ENCODE assay signal across 18 mouse cellular contexts in genomic region chr8:79522040-79522439, GRCm38 (mm10).
A peak's percentile ranks its signal among the peaks of the same experiment; 100 is the strongest.
DNase-seq lines count a peak whose midpoint lies in the region; ATAC-seq and TF ChIP-seq lines count a peak whose summit lies in the region.
"Had no signal": no experiment of that assay in that cellular context is flagged by ENCODE, and none has a peak within 500 bp of the region (broad histone marks: within the 10 kb centered on the region; RNA-seq: fewer than 3 reads in every experiment).

No protein-coding gene starts in this region.

- no peak for TF ChIP-seq CTCF in forebrain, postnatal 0 days (IDR thresholded peaks at IDR 0.05; ENCODE audit: low read depth)

- intact Hi-C loops in heart, postnatal 25 days (cut with DNase I) = no loop called here

- no peak overlapping the region for H3K4me3 ChIP-seq in forebrain, postnatal 0 days (ENCODE audit: low read depth, low read length)
- no peak overlapping the region for H3K4me3 ChIP-seq in forebrain, embryonic 15.5 days
- no peak overlapping the region for H3K4me3 ChIP-seq in limb, embryonic 11.5 days (ENCODE audit: low read depth, low read length)
- no peak overlapping the region for H3K4me3 ChIP-seq in kidney, embryonic 15.5 days (replicated peaks)
- H3K4me3 ChIP-seq: forebrain, embryonic 10.5 days; heart, embryonic 13.5 days; intestine, embryonic 15.5 days; liver, embryonic 15.5 days had no signal

- peak; percentile 4 for DNase-seq in forebrain, postnatal 0 days
- peak; percentile 39 for DNase-seq in ES-CJ7 (ENCODE audit: low read depth, low spot score)
- DNase-seq in embryo, embryonic 9.5 days (ENCODE audit: extremely low spot score) = peak; percentile 43
- peak; percentile 24 for DNase-seq in limb, embryonic 11.5 days (ENCODE audit: low spot score)
- DNase-seq in heart, postnatal 25 days (ENCODE audit: low spot score) = no peak
- no peak for DNase-seq in layer of hippocampus, adult 18-20 months (ENCODE audit: low spot score in 2 of 2)
- DNase-seq: adrenal gland, adult 8-10 months; cerebellum, postnatal 10 days; kidney, postnatal 36 days; thymus, postnatal 36 days had no signal

- H3K27me3 ChIP-seq in forebrain, postnatal 0 days (ENCODE audit: insufficient read depth, low read length) = no peaks in the 10 kb centered on the region
- H3K27me3 ChIP-seq in forebrain, embryonic 15.5 days = no peaks in the 10 kb centered on the region
- no peaks in the 10 kb centered on the region for H3K27me3 ChIP-seq in limb, embryonic 11.5 days (ENCODE audit: control insufficient read depth, insufficient read depth, low read length)
- H3K27me3 ChIP-seq in kidney, embryonic 15.5 days = no peaks in the 10 kb centered on the region
- H3K27me3 ChIP-seq: heart, embryonic 13.5 days; intestine, embryonic 15.5 days; liver, embryonic 15.5 days; Patski had no signal

- 70% methylated on average over 1 of the region's 1 CpGs for WGBS in forebrain, postnatal 0 days
- 61% methylated on average over 1 of the region's 1 CpGs for WGBS in forebrain, embryonic 15.5 days
- WGBS in limb, embryonic 11.5 days = 5% methylated on average over 1 of the region's 1 CpGs
- WGBS in kidney, embryonic 15.5 days = 82% methylated on average over 1 of the region's 1 CpGs

- no peak overlapping the region for H3K4me2 ChIP-seq in forebrain, postnatal 0 days (ENCODE audit: low read depth)
- H3K4me2 ChIP-seq in forebrain, embryonic 15.5 days (replicated peaks) = no peak overlapping the region
- no peak overlapping the region for H3K4me2 ChIP-seq in limb, embryonic 11.5 days (ENCODE audit: low read depth, severe bottlenecking)
- H3K4me2 ChIP-seq in kidney, embryonic 15.5 days = no peak overlapping the region
- H3K4me2 ChIP-seq: heart, embryonic 13.5 days; intestine, embryonic 15.5 days; liver, embryonic 15.5 days had no signal

- H3K9me3 ChIP-seq in forebrain, postnatal 0 days (ENCODE audit: low read length) = no peaks in the 10 kb centered on the region
- H3K9me3 ChIP-seq in forebrain, embryonic 15.5 days = no peaks in the 10 kb centered on the region
- H3K9me3 ChIP-seq in limb, embryonic 11.5 days (ENCODE audit: control insufficient read depth, low read length) = no peaks in the 10 kb centered on the region
- H3K9me3 ChIP-seq in kidney, embryonic 15.5 days (replicated peaks) = no peaks in the 10 kb centered on the region
- H3K9me3 ChIP-seq: forebrain, embryonic 10.5 days; heart, embryonic 13.5 days; intestine, embryonic 15.5 days; liver, embryonic 15.5 days had no signal

- no peak for ATAC-seq in forebrain, postnatal 0 days
- ATAC-seq in forebrain, embryonic 15.5 days (replicated peaks) = no peak
- peak; percentile 78; the same call in 1 of the 2 replicates for ATAC-seq in limb, embryonic 11.5 days (ENCODE audit: insufficient number of reproducible peaks, low FRiP score, low TSS enrichment, low read depth)
- ATAC-seq in kidney, embryonic 15.5 days (replicated peaks; ENCODE audit: low FRiP score) = no peak
- ATAC-seq: intestine, embryonic 15.5 days; Patski had no signal

- H3K27ac ChIP-seq in forebrain, postnatal 0 days (ENCODE audit: low read depth, low read length) = no peak overlapping the region
- no peak overlapping the region for H3K27ac ChIP-seq in forebrain, embryonic 15.5 days (replicated peaks)
- 0 out of 2 replicates have a peak overlapping the region, but pooled peaks have one; percentile 12 for H3K27ac ChIP-seq in limb, embryonic 11.5 days (replicated peaks; ENCODE audit: low read depth, low read length)
- H3K27ac ChIP-seq in kidney, embryonic 15.5 days = no peak overlapping the region
- H3K27ac ChIP-seq: forebrain, embryonic 10.5 days; heart, embryonic 13.5 days; intestine, embryonic 15.5 days; liver, embryonic 15.5 days; stomach, postnatal 0 days had no signal

- H3K36me3 ChIP-seq in forebrain, postnatal 0 days (ENCODE audit: insufficient read depth) = no peaks in the 10 kb centered on the region
- H3K36me3 ChIP-seq in forebrain, embryonic 15.5 days = no peaks in the 10 kb centered on the region
- no peaks in the 10 kb centered on the region for H3K36me3 ChIP-seq in limb, embryonic 11.5 days (ENCODE audit: control insufficient read depth, insufficient read depth, low read length)
- H3K36me3 ChIP-seq in kidney, embryonic 15.5 days = no peaks in the 10 kb centered on the region
- H3K36me3 ChIP-seq: forebrain, embryonic 10.5 days; heart, embryonic 13.5 days; intestine, embryonic 15.5 days; liver, embryonic 15.5 days had no signal

- H3K9ac ChIP-seq in forebrain, postnatal 0 days = no peak overlapping the region
- no peak overlapping the region for H3K9ac ChIP-seq in forebrain, embryonic 15.5 days (replicated peaks)
- no peak overlapping the region for H3K9ac ChIP-seq in limb, embryonic 11.5 days (ENCODE audit: low read length)
- H3K9ac ChIP-seq in kidney, embryonic 15.5 days = no peak overlapping the region
- H3K9ac ChIP-seq: heart, embryonic 13.5 days; intestine, embryonic 15.5 days; liver, embryonic 15.5 days had no signal

- no peaks in the 10 kb centered on the region for H3K4me1 ChIP-seq in forebrain, postnatal 0 days (ENCODE audit: insufficient read depth)
- no peaks in the 10 kb centered on the region for H3K4me1 ChIP-seq in forebrain, embryonic 15.5 days
- H3K4me1 ChIP-seq in limb, embryonic 11.5 days (ENCODE audit: control insufficient read depth, insufficient read depth, low read length) = no peaks in the 10 kb centered on the region
- no peaks in the 10 kb centered on the region for H3K4me1 ChIP-seq in kidney, embryonic 15.5 days
- H3K4me1 ChIP-seq: forebrain, embryonic 10.5 days; heart, embryonic 13.5 days; intestine, embryonic 15.5 days; liver, embryonic 15.5 days had no signal

Comparison
In these comparisons a context has a peak if more than half of its experiments do, and no peak if none do; other contexts are left out.
1. DNase-seq: peak in forebrain, postnatal 0 days (single experiment), ES-CJ7 (single experiment), embryo, embryonic 9.5 days (single experiment) and limb, embryonic 11.5 days (single experiment); none in heart, postnatal 25 days (single experiment) and layer of hippocampus, adult 18-20 months (0 of 2).